Mouse (Mus musculus) brain, embryonic 14.5 days (tissue): ENCODE measurements around the gene Olfr1442. TPM values are rescaled to one million over a fixed set of nuclear protein-coding genes. Genes with fewer than 3 reads are reported as not detected.
"Not testable (repeated sequence)": the region's sequence is repeated elsewhere in the genome, so short reads cannot be mapped to it uniquely, and the experiment has no call there.

ENCODE experiments used
- DNase-seq: peaks from one replicate; pipeline ENCODE4 v3.0.0-alpha.2; 2011; ENCODE audit warnings: low read depth
- CTCF ChIP-seq: fragments of 200-500 bp; IDR thresholded peaks from 2 replicates; pipeline ENCODE4 v1.5.1; 2012; ENCODE audit warnings: inconsistent platforms, mild to moderate bottlenecking, moderate library complexity, borderline replicate concordance; ENCODE audit not compliant: insufficient read depth, insufficient read length; ENCODE audit errors: extremely low read depth
- POLR2A ChIP-seq: fragments of 200-500 bp; IDR thresholded peaks from 2 replicates; pipeline ENCODE4 v1.6.1; 2012; ENCODE audit warnings: mild to moderate bottlenecking, inconsistent platforms, borderline replicate concordance; ENCODE audit not compliant: poor library complexity, insufficient read depth, insufficient read length, severe bottlenecking; ENCODE audit errors: extremely low read depth
- polyA plus RNA-seq: library from polyadenylated mRNA; depleted of rRNA; stranded (reverse); fragments of >200 nt; gene quantifications from 2 replicates; pipeline ENCODE4 v1.2.3, GENCODE M21; 2012; rRNA removed

The Olfr1442 gene
- polyA plus RNA-seq, result not detected in 2 replicates

DNA sequence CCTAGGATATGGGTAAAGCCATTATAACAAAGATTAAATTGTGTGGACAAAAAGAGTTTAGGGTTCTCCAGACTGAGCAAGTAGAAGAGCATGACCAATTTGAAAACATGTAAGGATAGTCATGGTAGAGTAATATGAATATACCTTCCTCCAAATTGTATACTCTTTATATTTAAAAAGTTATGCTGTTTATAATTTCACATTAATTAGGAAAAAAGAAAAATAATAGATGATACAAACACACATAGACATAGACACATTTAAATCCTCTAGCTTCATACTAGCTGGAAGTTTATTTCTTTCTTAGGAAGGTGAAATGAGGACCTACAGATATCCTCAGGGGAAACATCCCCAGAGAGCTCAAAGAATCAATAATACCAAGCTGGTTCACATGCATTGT is at the start of gene Olfr1442:
Gene Olfr1442, plus strand, starts transcription at position 301 of the 400 bp plus-strand sequence.
- TF ChIP-seq POLR2A (no peak), CTCF (no peak)
- no peak for DNase-seq

DNA sequence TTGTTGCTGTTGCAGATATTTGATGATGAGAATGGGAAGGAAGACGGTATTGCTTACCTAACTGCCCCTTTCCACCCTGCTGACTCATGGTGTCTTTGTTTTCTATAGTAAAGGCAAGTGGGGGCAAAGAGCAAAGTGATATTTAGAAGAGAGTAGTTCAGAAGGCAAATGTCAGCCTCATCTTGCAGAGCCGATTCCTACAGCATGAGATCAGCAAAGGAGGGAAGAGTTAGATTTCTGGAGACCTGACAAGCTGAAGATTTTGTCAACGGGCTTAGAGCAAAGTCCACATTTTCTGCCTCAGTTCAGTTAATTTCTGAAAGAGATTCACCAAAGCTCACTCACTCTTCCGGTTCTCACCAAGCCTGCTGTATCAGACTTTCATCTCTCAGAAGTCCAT is 37.1 kb upstream of the Olfr1442 start, which contains the start of gene Glyat:
Gene Glyat, plus strand, starts transcription at position 133 of the 400 bp plus-strand sequence.
- TF ChIP-seq POLR2A (no peak), CTCF (no peak)
- DNase-seq, result no peak

DNA sequence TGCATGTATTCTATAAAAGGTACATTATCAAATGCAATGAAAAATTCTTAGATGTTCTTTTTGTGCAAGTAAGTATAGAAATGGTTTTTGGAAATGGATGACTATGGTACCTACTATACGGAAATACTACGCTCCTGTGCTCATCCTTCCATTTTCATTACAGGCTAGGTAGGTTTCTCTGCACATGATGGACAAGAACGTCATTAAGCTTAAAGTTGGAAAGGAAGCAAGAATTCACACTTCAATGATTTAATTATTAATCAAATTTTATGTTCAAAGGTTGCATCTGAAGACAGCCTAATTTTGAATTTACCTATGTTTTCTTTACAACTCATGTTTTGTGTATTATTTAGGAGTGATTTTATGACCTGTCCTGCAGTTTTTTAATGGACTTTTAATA is 36.0 kb upstream of the Olfr1442 start:
- TF ChIP-seq CTCF, result no peak
- TF ChIP-seq POLR2A, result no peak
- no peak for DNase-seq

DNA sequence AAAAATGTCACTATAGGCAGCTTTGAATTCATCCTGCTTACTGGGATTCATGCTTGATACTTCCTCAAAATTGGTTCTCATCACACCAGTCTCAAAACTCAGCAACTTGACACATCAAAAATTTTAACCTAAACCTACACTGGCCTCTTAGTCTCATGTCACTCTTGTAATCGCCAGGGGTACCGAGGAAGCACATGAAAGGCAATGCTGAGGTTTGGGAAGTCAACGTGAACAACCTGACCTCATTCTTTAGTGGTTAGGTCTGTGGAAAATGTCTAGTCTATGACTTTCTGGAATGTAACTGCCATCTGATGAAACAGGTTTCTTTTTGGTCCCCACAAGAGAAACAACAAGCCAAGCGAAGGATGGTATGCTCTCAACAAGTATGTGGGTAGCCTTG is 35.3 kb upstream of the Olfr1442 start:
- DNase-seq, result no peak

DNA sequence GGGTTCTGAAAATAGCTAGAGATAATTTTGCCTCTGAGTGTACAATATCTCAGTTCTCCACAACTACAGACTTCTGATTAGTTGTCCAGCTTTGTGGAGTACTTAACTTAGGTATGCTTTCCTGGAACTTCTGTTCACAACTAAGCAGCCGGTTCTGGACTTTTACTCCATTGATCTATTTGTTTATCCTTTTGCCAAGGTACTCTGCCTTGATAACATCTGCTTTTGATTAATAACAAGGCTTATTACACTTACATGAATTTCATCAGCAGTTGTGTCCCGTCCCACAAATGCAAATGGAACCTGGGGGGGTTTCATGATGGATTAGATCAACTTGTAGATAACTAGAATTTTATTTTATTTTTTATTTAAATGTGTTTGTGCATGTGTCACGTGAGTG is 33.4 kb upstream of the Olfr1442 start:
- no peak for DNase-seq
- no peak for TF ChIP-seq CTCF
- no peak for TF ChIP-seq POLR2A

More for the DNA sequence above, 35.3 kb upstream of the Olfr1442 start:
- no peak for TF ChIP-seq CTCF
- no peak for TF ChIP-seq POLR2A

DNA sequence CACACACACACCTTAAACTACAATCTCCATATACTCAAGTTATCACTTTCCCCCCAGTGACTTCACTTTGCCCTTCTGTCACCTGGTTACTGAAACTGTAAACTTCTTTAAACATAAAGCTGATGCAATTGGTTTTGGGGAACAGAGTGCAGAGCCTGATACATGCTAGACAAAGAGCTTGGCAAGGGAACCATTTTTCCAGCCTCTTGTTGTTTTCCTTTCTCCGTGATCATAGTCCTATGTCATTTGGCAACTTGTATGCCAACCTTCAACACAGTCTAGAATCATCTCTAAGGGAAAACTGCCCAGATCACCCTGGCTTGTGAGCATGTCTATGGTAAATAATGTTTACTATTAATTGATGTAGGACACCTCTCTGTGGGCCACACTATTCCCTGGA is 32.2 kb upstream of the Olfr1442 start:
- DNase-seq, result no peak
- no peak for TF ChIP-seq POLR2A
- TF ChIP-seq CTCF, result no peak

DNA sequence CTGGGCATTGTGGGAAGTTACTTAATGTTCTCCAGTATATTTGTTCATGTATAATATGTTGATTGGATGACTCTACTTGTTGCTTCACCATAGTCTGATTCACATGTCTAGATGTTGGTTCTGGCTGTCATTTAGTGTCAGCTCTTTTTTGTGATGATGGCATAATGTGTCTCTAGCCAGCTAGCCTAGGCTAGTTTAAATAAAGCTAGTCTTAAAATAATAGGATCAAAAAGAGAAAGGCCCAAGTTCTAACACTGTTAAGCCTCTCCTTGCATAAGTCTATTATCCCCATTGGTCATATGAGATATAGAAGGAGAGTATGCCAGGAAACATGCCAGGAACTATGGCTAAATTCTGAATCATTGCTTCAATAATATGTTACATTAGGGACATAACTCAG is 20.7 kb upstream of the Olfr1442 start:
- no peak for DNase-seq
- TF ChIP-seq POLR2A, result no peak
- TF ChIP-seq CTCF, result no peak

DNA sequence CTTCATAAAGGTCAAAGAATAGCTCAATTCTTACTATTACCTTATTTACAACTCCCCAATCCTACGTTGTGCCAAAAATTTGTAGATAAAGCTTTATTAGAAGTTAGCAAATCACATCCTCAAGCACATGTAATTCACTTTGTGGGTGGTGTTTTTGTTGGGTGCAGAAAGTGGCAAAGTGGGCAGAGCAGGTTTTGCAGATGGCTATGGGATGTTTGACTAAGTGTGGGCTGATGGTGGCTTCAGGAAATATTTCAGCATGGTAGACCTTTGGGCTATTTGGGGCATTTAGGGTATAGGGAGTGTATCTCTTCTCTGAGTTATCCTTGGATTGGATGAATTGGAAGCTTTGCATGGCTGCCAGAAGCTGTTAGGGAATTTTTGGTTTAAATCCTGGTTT is 4.1 kb upstream of the Olfr1442 start:
- DNase-seq, result no peak

DNA sequence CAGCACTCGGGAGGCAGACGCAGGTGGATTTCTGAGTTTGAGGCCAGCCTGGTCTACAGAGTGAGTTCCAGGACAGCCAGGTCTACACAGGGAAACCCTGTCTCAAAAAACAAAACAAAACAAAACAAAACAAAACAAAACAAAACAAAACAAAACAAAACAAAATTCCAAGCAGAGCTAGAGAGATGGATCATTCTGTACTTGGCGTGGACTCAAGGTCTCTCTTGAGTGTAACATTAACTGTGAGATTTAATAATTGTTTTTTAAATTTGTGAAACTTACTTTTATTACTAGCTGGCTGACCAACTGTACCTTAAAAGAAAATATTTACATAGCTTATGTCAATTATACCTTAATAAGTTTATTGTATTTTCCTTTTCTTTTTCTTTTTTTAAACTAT is 1.6 kb upstream of the Olfr1442 start:
- DNase-seq, result not testable (repeated sequence)

More for the DNA sequence above, 4.1 kb upstream of the Olfr1442 start:
- TF ChIP-seq CTCF (no peak), POLR2A (no peak)

DNA sequence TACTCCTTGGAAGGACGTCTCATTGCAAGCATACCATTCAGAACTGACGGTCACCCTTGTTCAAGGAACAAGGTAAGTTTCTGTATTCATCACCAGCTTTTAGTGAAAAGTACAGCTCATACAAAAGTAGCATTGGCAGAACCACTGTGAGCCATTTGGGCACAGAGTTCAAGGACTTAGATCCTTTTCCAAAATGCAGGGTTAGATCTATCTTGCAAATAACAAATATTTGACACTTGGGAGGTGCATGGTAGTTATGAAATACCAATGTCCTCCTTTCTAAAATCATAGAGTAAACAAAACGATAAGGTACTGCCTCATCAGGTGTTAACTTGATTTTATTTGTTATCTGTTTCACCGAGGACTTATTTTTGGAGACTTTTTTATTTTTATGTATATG is 812 bp downstream of the Olfr1442 start:
- no peak for DNase-seq
- TF ChIP-seq CTCF (no peak), POLR2A (no peak)

DNA sequence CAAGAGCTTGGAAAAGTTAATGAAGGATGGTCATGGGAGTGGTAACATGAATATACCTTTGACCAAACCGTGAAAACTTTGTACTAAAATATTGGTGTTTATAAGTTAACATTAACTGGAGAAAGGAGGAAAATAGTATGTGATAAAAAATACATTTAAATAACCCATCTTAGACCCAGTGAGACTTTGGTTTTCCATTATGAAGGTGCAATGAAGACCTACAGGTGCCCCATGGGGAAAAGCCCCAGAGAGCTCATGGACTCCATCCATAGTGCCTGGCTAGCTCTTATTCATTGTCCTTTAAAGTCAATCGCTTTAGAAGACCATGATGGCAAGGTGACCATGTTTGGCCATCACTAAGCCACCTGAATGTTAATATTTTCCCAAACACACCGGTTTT is 7.6 kb downstream of the Olfr1442 start, which contains the start of gene Olfr1443:
Gene Olfr1443, plus strand, starts transcription at position 301 of the 400 bp plus-strand sequence.
- no peak for DNase-seq
- no peak for TF ChIP-seq POLR2A
- TF ChIP-seq CTCF, result no peak

DNA sequence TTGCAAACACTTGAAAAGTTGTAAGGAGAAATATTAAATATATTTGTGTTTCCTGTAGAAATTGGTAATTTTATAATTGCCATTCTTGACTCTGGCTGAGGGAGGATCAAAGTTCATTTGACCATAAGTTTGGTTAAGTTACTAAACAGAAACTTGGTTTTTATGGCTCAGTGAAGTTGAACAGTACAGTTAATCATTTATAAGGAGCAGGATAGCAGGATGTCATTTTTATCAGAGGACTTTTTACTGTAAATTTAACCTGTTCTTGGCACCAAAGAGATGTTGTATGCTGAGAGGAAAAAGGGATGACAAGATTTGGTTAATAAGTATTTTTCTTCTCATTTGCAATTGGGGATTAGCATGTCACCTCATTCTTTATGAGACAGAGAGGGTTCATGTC is 14.4 kb downstream of the Olfr1442 start:
- TF ChIP-seq POLR2A (no peak), CTCF (no peak)
- DNase-seq, result no peak

DNA sequence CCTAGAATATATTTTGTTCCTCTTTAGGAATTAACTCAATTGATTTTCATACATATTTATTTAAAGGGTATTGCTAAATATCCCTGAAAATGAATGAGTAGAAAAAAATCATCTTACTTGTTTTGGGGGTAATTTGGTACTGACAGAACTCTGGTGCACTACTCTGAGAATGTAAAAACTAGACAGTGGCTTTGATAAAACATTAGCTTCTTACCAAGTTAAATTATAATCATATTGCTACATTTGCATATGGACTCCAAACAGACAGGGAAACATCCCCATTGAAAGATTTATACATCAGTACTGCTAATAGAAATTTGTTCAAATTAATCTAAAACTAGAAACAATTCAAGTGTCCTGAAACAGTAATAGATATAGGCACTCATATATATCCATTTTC is 15.0 kb downstream of the Olfr1442 start:
- DNase-seq, result no peak
- TF ChIP-seq CTCF (no peak), POLR2A (no peak)

DNA sequence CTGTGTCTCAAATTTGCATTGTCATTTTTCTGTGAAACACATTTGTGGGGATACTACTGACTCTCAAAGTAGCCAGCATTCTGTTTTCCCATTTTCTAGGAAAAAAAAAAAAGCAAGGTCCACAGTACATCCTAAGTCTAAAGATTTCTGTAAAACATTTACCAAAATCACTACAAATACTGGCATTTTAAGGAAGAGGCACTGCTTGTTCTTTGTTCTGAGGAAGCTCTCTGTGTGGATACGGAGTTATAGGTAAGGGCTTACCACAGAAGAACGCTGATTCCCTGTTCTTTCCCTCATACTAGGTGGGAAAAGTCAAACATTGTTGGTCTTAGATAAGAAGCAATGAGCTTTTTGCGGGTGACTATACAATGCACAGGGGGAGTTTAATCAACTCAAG is 25.4 kb downstream of the Olfr1442 start, which contains the start of gene Keg1:
Gene Keg1, plus strand, starts transcription at position 197 of the 400 bp plus-strand sequence.
- TF ChIP-seq POLR2A (no peak), CTCF (no peak)
- DNase-seq, result no peak

DNA sequence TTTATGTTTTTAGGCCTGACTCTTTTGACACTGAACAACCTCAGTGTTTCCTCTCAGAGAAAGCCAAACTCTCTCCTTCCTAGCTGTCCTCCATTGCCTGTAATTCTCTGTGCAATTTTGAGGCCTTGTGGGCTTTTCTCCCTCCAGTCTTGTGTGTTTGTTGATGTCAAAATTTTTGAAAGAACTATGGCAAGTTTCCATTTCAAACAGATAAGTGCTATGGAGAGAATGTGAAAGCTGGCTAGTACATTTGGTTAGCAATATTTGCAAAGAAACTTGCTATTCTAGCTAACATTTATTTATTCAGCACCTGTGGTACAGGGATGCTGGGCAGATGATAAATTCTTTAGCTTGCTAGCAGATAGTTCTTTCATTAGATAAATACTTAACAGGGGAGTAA is 26.0 kb downstream of the Olfr1442 start:
- no peak for TF ChIP-seq CTCF
- no peak for TF ChIP-seq POLR2A
- DNase-seq, result no peak
